Mouse (Mus musculus) embryonic facial prominence, embryonic 11.5 days (tissue): ENCODE results near the gene Ccdc141. TPM values are rescaled to one million over a fixed set of nuclear protein-coding genes. Genes with fewer than 3 reads are reported as not detected.

Source experiments
- ATAC-seq: fragments of 200-750 bp; cut with Nextera tagmentation; replicated peaks from 2 replicates; pipeline ENCODE4 v1.8.0; 2017; ENCODE audit warnings: low read depth; ENCODE audit not compliant: insufficient number of reproducible peaks, low FRiP score, low TSS enrichment
- DNase-seq: peaks from one replicate; pipeline ENCODE4 v3.0.0-alpha.2; 2015; ENCODE audit warnings: low spot score
- H3K27ac ChIP-seq: fragments of 300-500 bp; sonication (generic); replicated peaks from 2 replicates; pipeline ENCODE4 v1.5.1; 2014; ENCODE audit warnings: mild to moderate bottlenecking, low read depth, low read length, control low read depth
- H3K27me3 ChIP-seq: fragments of 300-500 bp; sonication (generic); 2 replicates; pipeline ENCODE4 v1.6.1; 2014; ENCODE audit warnings: mild to moderate bottlenecking, low read length, moderate library complexity, mixed read lengths; ENCODE audit not compliant: control insufficient read depth, insufficient read depth
- H3K36me3 ChIP-seq: fragments of 300-500 bp; sonication (generic); replicated peaks from 2 replicates; pipeline ENCODE4 v1.6.1; 2014; ENCODE audit warnings: low read depth, mild to moderate bottlenecking, low read length, moderate library complexity, mixed read lengths; ENCODE audit not compliant: control insufficient read depth, insufficient read depth
- H3K4me1 ChIP-seq: fragments of 300-500 bp; sonication (generic); 2 replicates; pipeline ENCODE4 v1.6.1; 2014; ENCODE audit warnings: low read length, mixed read lengths; ENCODE audit not compliant: control insufficient read depth, insufficient read depth
- H3K4me2 ChIP-seq: fragments of 300-500 bp; sonication (generic); 2 replicates; pipeline ENCODE4 v1.6.1; 2014; ENCODE audit warnings: low read depth, mild to moderate bottlenecking, control low read depth, low read length, moderate library complexity
- H3K4me3 ChIP-seq: fragments of 300-500 bp; sonication (generic); 2 replicates; pipeline ENCODE4 v1.5.1; 2014; ENCODE audit warnings: low read depth, low read length, control low read depth
- H3K9ac ChIP-seq: fragments of 300-500 bp; sonication (generic); replicated peaks from 2 replicates; pipeline ENCODE4 v1.6.1; 2014; ENCODE audit warnings: mild to moderate bottlenecking, control low read depth, low read length
- H3K9me3 ChIP-seq: fragments of 300-500 bp; sonication (generic); replicated peaks from 2 replicates; pipeline ENCODE4 v1.6.1; 2016; ENCODE audit warnings: mild to moderate bottlenecking, low read length, inconsistent platforms, mixed read lengths; ENCODE audit not compliant: control insufficient read depth
- WGBS: fragments of 180-500 bp; shearing (Covaris S2); extraction: QIAGEN DNeasy Blood & Tissue Kit; methylation state at CpG from one replicate; pipeline ENCODE4 v1.1.7; 2014; 5-methylcytosine and 5-hydroxymethylcytosine counted together
- polyA plus RNA-seq: library from polyadenylated mRNA; unstranded; fragments of >200 nt; fragmentation: Nextera tagmentation; extraction: Ambion mirVana; gene quantifications from 2 replicates; pipeline ENCODE4 v1.2.1, GENCODE M21; 2014

The Ccdc141 gene
- polyA plus RNA-seq, 1 experiment from 2014 or later = 5.6 TPM

DNA sequence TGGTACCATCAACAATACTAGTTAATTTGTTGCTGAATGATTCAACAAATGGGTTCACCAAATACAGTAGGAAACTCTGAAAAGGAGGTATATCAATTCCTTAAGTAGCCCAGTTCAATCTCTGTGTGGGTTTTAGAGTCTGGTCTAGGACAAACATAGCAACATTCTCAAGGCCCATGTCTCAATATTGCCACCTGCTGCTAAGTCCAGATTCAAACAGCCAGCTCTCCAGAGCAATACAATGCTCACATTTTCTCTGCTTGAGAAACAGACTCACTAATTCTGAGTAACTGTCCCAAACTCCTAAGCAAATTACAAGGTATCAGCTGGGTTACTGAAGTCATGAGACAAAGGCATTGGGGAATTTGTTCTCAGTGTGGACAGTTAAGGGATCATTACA, 85.8 kb downstream of the Ccdc141 start:
- Histone ChIP-seq H3K4me1 (no peaks in the 10 kb centered on the region), H3K9me3 (no peaks in the 10 kb centered on the region), H3K4me3 (no peak overlapping the region), H3K27ac (no peak overlapping the region), H3K4me2 (no peak overlapping the region), H3K9ac (no peak overlapping the region), H3K27me3 (no peaks in the 10 kb centered on the region), H3K36me3 (no peaks in the 10 kb centered on the region)
- DNase-seq = no peak
- no peak for ATAC-seq

DNA sequence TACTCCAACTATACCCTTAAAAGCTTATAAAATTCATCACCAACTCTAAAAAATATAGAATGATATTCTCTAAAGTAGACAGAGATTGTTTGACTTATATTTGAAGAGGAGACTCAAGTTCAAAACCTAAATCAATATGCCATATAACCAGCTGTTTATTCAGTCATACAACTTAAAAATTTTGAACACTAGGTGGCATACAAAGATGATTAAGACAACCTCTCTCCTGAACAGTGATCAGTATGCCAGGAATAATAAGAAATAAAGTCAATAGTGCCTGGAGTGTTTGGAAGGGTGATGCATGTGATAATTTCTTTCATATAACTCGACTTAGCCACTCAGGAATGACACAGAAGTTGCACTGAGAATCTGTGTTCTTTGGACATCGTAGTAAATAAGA, 89.3 kb downstream of the Ccdc141 start:
- DNase-seq (no peak), ATAC-seq (no peak)
- 91% methylated on average over 2 of the region's 2 CpGs for WGBS
- no peak overlapping the region for H3K4me3 ChIP-seq
- no peaks in the 10 kb centered on the region for H3K4me1 ChIP-seq
- no peaks in the 10 kb centered on the region for H3K9me3 ChIP-seq
- H3K4me2 ChIP-seq = no peak overlapping the region
- no peak overlapping the region for H3K9ac ChIP-seq
- no peak overlapping the region for H3K27ac ChIP-seq
- no peaks in the 10 kb centered on the region for H3K27me3 ChIP-seq
- no peaks in the 10 kb centered on the region for H3K36me3 ChIP-seq

DNA sequence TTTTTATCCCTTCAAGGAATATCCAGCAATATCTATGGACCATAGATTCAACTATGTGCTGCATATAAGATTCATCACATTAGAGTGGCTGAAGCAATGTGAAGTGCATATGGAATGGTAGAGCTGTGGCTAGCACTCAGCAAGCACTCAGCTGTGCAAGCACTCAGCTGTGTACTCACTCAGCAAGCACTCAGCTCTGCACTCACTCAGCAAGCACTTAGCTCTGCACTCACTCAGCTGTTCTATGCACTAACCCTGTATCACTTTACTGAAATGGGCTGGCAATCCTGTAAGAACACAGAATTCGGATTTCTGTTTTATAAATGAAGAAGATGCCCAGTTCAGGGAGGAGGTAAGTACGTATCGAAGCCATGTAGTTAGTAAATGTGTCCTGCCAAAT, 89.8 kb downstream of the Ccdc141 start:
- Histone ChIP-seq H3K4me1 (no peaks in the 10 kb centered on the region), H3K27me3 (no peaks in the 10 kb centered on the region), H3K9me3 (no peaks in the 10 kb centered on the region), H3K27ac (no peak overlapping the region), H3K9ac (no peak overlapping the region), H3K4me2 (no peak overlapping the region), H3K36me3 (no peaks in the 10 kb centered on the region), H3K4me3 (no peak overlapping the region)
- no peak for DNase-seq
- ATAC-seq = no peak
- 93% methylated on average over 3 of the region's 3 CpGs for WGBS

DNA sequence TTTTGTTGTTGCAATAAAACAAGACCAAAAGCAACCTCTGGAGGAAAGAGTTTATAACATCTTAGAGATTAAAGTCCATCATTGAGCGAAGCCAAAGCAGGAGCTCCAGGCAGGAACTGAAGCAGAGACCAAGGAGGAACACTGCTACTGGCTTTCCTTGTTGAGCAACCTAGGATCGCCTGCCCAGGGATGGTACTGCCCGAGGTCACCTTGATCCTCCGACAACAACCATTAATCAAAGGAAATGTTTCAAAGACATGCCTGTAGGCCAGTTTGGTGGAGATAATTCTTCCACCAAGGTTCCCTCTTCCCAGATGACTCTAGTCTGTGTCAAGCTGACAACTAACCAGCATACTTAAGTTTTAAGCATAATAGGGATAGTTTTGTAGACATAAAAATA, 91.7 kb downstream of the Ccdc141 start:
- Histone ChIP-seq H3K4me3 (no peak overlapping the region), H3K9me3 (no peaks in the 10 kb centered on the region), H3K9ac (no peak overlapping the region), H3K4me2 (no peak overlapping the region), H3K4me1 (no peaks in the 10 kb centered on the region), H3K27me3 (no peaks in the 10 kb centered on the region), H3K36me3 (no peaks in the 10 kb centered on the region), H3K27ac (no peak overlapping the region)
- DNase-seq (no peak), ATAC-seq (no peak)
- WGBS = 83% methylated on average over 4 of the region's 4 CpGs

DNA sequence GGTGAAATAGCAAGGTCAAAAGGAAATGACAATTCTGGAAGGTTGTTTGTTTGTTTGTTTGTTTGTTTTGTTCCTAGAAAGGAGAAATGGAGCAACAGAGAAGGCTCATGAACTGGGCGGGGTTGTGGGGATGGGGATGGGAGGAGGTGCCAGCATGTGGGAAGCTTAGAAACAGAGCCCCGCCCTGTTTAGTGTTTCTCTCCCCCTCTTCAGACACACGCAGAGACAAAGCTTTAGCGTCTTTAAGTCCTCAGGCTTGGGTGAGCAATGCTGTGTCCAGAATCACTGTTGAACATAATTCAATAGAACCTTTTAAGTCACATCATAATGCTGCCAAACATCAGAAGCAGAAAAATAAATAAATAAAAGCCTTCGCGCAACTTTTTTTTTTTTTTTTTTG, 96.1 kb downstream of the Ccdc141 start:
- Histone ChIP-seq H3K36me3 (no peaks in the 10 kb centered on the region), H3K9ac (no peak overlapping the region), H3K27ac (no peak overlapping the region), H3K9me3 (no peaks in the 10 kb centered on the region), H3K4me1 (no peaks in the 10 kb centered on the region), H3K4me3 (no peak overlapping the region), H3K4me2 (no peak overlapping the region), H3K27me3 (no peaks in the 10 kb centered on the region)
- DNase-seq (no peak), ATAC-seq (no peak)
- 51% methylated on average over 6 of the region's 6 CpGs for WGBS

DNA sequence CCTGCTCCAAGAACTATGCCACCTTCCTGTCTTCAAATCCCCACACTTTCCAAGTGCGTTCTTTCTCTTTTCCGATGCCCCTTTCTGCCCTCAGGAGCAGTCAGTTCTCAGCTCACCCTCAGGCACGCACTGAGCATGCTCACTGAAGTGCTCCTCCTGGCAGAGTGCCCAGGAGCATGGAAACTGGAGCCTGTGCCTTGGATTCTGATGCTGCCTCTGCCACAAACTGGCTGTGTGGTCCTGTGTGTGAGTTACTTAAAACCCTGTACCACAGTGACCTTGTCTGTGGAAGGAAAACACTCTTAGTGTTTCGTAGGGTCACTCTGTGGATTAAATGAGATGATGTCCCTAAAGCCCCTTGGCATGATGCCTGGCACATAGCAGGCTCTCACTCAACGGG, 96.5 kb downstream of the Ccdc141 start:
- ATAC-seq = no peak; the same call in 1 of the 2 replicates
- whole genome bisulfite sequencing = 73% methylated on average over 5 of the region's 5 CpGs
- H3K4me2 ChIP-seq = no peak overlapping the region

DNA sequence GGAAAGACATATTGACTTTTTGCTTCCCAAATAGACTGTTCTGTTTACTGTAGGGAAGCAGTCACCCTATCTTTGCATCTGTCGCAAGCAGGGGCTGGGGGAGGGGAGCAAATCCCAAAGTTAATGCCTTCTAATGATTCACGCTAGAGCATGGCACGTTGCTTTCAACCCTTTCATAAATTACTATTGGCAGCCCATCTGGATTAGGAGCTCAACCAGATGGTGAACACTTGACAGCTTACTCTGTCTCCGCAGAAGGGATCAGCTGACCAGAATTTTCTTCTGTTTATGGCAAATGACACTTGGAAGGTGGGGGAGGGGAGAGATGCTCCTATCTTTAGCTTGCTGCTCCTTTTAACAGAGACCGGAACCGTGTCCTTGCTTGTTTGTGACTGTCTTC, 105.1 kb downstream of the Ccdc141 start:
- WGBS = 34% methylated on average over 6 of the region's 6 CpGs
- Histone ChIP-seq H3K9ac (no peak overlapping the region), H3K27me3 (no peaks in the 10 kb centered on the region), H3K9me3 (no peaks in the 10 kb centered on the region), H3K4me3 (no peak overlapping the region), H3K4me2 (no peak overlapping the region), H3K36me3 (no peaks in the 10 kb centered on the region), H3K27ac (no peak overlapping the region), H3K4me1 (no peaks in the 10 kb centered on the region)
- ATAC-seq (no peak; the same call in 1 of the 2 replicates), DNase-seq (peak; percentile 28)

More for the DNA sequence above, 96.5 kb downstream of the Ccdc141 start:
- H3K9me3 ChIP-seq = no peaks in the 10 kb centered on the region
- H3K4me1 ChIP-seq = no peaks in the 10 kb centered on the region
- H3K4me3 ChIP-seq = no peak overlapping the region
- no peaks in the 10 kb centered on the region for H3K36me3 ChIP-seq
- H3K9ac ChIP-seq = no peak overlapping the region
- no peaks in the 10 kb centered on the region for H3K27me3 ChIP-seq
- no peak overlapping the region for H3K27ac ChIP-seq
- no peak for DNase-seq

DNA sequence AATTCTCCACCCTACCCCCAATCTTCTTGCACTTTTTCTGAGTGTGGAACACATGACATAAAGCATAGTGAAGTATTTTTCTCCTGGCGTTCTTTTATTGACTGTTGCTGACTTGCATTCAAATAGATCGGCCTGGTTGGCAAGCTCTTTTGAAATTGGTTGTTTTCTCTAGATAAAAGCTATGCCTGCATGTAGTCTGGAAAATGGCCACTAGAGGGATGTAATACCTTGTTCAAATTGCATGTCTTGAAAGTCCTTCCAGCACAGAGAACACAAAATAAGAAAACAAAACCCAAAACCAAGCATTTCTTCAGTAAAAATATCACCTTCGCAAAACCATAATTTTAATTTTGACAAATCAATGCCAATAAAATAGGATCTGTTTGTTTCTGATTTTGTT, 108.6 kb downstream of the Ccdc141 start:
- no peak overlapping the region for H3K4me3 ChIP-seq
- no peaks in the 10 kb centered on the region for H3K27me3 ChIP-seq
- no peaks in the 10 kb centered on the region for H3K36me3 ChIP-seq
- H3K4me1 ChIP-seq = no peaks in the 10 kb centered on the region
- peak; percentile 75 for DNase-seq
- no peaks in the 10 kb centered on the region for H3K9me3 ChIP-seq
- H3K27ac ChIP-seq = no peak overlapping the region
- WGBS = 50% methylated on average over 3 of the region's 3 CpGs
- H3K9ac ChIP-seq = no peak overlapping the region
- H3K4me2 ChIP-seq = no peak overlapping the region
- ATAC-seq = no peak
